39 mouse cellular contexts compared by ENCODE assay signal in genomic region chr19:47935530-47935929, GRCm38 (mm10). TPM values are rescaled to one million over a fixed set of nuclear protein-coding genes. Genes with fewer than 3 reads are reported as not detected.
"Had no signal": no experiment of that assay in that cellular context is flagged by ENCODE, and none has a peak within 500 bp of the region (broad histone marks: within the 10 kb centered on the region; RNA-seq: fewer than 3 reads in every experiment).

No protein-coding gene starts in this region.

- H3K4me2 ChIP-seq: heart, embryonic 11.5 days; heart, embryonic 12.5 days; heart, embryonic 13.5 days; heart, embryonic 15.5 days; hindbrain, embryonic 12.5 days; hindbrain, embryonic 13.5 days; hindbrain, embryonic 14.5 days; hindbrain, embryonic 15.5 days; intestine, embryonic 15.5 days; kidney, embryonic 15.5 days had no signal

- H3K36me3 ChIP-seq: heart, embryonic 10.5 days; heart, embryonic 12.5 days; heart, embryonic 13.5 days; heart, embryonic 15.5 days; hindbrain, embryonic 10.5 days; hindbrain, embryonic 12.5 days; hindbrain, embryonic 13.5 days; hindbrain, embryonic 15.5 days; intestine, embryonic 15.5 days; kidney, embryonic 15.5 days had no signal

- ATAC-seq: hindbrain, embryonic 16.5 days; hindbrain, postnatal 0 days; inflammation-experienced regulatory T-cells, adult 6 months; intestine, embryonic 16.5 days had no signal

- H3K4me3 ChIP-seq: heart, embryonic 10.5 days; heart, embryonic 12.5 days; heart, embryonic 13.5 days; heart, embryonic 15.5 days; hindbrain, embryonic 10.5 days; hindbrain, embryonic 12.5 days; hindbrain, embryonic 13.5 days; hindbrain, embryonic 15.5 days; intestine, embryonic 15.5 days; kidney, embryonic 15.5 days; layer of hippocampus, adult 2 months; left cerebral cortex, adult 2 months had no signal

- H3K27ac ChIP-seq: heart, embryonic 10.5 days; heart, embryonic 13.5 days; heart, embryonic 15.5 days; hindbrain, embryonic 10.5 days; hindbrain, embryonic 12.5 days; hindbrain, embryonic 13.5 days; hindbrain, embryonic 14.5 days; hindbrain, embryonic 15.5 days; hindbrain, postnatal 0 days; intestine, embryonic 15.5 days; kidney, embryonic 15.5 days; kidney, postnatal 0 days; layer of hippocampus, adult 2 months; left cerebral cortex, adult 2 months had no signal

- DNase-seq: heart, postnatal 10 days; heart, postnatal 14 days; heart, postnatal 36 days; heart, postnatal 4 days; kidney, adult 18-20 months; kidney, adult 2 months; kidney, adult 8-10 months; kidney, adult 9 months; kidney, postnatal 10 days; kidney, postnatal 14 days; kidney, postnatal 25 days; kidney, postnatal 36 days; kidney, postnatal 4 days; layer of hippocampus, adult 9-11 months; layer of hippocampus, postnatal 36 days had no signal

- H3K9ac ChIP-seq: heart, embryonic 12.5 days; heart, embryonic 13.5 days; heart, embryonic 15.5 days; hindbrain, embryonic 12.5 days; hindbrain, embryonic 13.5 days; hindbrain, embryonic 14.5 days; hindbrain, embryonic 15.5 days; intestine, embryonic 15.5 days; kidney, embryonic 15.5 days had no signal

- H3K9me3 ChIP-seq: heart, embryonic 10.5 days; heart, embryonic 12.5 days; heart, embryonic 13.5 days; heart, embryonic 15.5 days; hindbrain, embryonic 10.5 days; hindbrain, embryonic 12.5 days; hindbrain, embryonic 13.5 days; hindbrain, embryonic 15.5 days; intestine, embryonic 15.5 days; kidney, embryonic 15.5 days had no signal

- H3K27me3 ChIP-seq: hindbrain, embryonic 15.5 days had no signal

RNA-seq across cellular contexts. Expression of gene Cfap58, which starts 1.9 kb away (rescaled TPM):
- total RNA-seq: hematopoietic stem cell, adult 5-6 weeks had no signal
- polyA plus RNA-seq: heart, embryonic 12.5 days; inflammation-experienced regulatory T-cells, adult 6 months; intestine, embryonic 14.5 days; intestine, embryonic 15.5 days; intestine, embryonic 16.5 days; intestine, postnatal 0 days; kidney, embryonic 14.5 days; kidney, embryonic 15.5 days; kidney, postnatal 0 days; large intestine, adult 2 months had no signal

RNA-seq across cellular contexts. Expression of gene Cfap43, which starts 16.4 kb away (rescaled TPM):
- total RNA-seq: heart, postnatal 36 days; heart, postnatal 4 days had no signal
- polyA plus RNA-seq: heart, embryonic 11.5 days; kidney, adult 2 months; large intestine, adult 2 months had no signal
